Mouse (Mus musculus): ENCODE measurements around the gene Tfap4. TPM values are rescaled to one million over a fixed set of nuclear protein-coding genes. Genes with fewer than 3 reads are reported as not detected.

The Tfap4 gene
- 1 to 10 TPM; 3.1 to 3.4 TPM for total RNA-seq (2021)

DNA sequence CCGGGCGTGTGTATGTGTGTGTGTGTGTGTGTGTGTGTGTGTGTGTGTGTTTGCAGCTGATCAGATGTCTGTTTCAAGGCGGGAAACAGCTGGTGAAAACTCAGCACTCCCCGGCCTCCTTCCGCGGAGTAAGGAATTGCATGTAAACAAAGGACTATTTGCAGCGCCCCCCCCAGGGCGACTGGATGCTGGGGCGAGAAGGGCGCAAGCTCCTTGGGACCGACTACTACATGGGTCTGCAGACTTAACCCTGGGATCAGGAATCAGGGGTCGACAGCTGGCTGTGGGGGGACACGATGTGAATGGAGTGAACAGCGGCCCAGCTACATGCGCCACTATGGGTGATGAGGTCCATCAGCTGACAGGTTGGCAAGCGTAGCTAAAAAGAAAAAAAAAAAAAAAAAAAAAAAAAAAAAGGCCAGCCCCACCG is at the start of gene Tfap4:
Tfap4 (minus strand) TSS at position 140 of the 430 bp plus-strand sequence.
- peak; percentile 84 to 92 for DNase-seq (ENCODE audit: extremely low spot score in 1 of 2, low spot score in 2 of 2)
- intact Hi-C loops (cut with DNase I): no loop called here

DNA sequence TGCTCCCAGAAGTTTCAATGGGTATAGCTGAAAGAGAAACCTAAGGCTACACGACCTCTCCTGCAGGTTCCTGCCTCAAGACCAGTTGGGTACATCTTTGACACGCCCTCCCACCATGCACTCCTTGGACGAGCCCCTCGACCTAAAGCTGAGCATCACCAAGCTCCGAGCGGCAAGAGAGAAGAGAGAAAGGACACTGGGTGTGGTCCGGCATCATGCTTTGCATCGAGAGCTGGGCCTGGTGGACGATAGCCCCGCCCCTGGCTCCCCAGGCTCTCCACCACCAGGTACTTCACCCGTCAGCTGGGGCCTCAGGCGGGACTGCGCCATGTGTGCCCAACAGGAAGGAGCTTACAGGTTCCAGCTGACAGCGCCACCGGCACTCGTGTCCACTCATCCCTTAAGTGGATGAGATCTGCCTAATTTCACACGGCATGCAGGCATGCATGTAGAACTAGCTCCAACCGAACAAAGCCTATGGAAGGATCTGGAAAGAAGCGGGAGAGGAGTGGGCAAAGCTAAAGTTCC is 48.9 kb upstream of the Tfap4 start:
- no peak for DNase-seq (ENCODE audit: extremely low spot score in 1 of 2, low spot score in 2 of 2)
- intact Hi-C loops (cut with DNase I): loop anchor here (5.0 to 10.0 kb wide), 3 partner anchors 41 to 294 kb away; no protein-coding TSS in a partner anchor

DNA sequence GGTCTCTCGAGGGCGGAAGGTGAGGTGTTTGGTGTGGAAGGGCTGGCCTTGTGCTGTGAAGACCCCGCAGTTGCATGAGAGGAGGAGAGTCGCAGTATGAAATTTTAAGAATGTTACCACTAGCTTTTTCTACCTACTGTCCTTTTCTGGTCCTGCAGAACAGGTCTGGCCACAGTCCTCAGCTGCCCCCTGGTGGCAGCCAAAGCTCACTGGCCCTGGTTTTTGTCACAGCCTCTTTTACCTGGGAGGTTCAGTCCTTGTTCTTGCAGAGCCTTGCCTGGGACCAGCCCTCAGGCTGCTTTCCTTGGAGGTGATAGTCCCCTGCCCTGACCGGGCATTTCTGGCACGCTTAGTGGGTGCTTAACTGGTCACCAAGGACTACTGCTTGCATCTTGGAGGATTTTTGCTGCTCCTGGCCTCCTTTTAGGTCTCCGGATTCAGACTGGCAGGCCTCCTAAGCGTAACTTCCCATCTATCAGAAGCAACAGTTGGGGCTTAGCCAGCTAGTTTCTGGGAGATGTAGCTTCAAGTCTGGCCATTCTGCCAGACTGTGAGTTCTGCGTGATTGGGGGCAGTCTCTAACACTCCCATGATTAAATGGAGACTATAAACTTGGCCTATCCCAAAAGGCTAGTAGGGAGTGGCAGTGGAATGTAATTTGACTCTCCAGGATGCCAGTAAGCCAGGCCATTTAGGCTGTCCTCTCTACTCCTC is 48.3 kb upstream of the Tfap4 start:
- peak; percentile 73 to 82 for DNase-seq (ENCODE audit: extremely low spot score in 1 of 2, low spot score in 2 of 2)
- intact Hi-C loops (cut with DNase I): loop anchor here (5.0 to 10.0 kb wide), 3 partner anchors 41 to 293 kb away; no protein-coding TSS in a partner anchor

DNA sequence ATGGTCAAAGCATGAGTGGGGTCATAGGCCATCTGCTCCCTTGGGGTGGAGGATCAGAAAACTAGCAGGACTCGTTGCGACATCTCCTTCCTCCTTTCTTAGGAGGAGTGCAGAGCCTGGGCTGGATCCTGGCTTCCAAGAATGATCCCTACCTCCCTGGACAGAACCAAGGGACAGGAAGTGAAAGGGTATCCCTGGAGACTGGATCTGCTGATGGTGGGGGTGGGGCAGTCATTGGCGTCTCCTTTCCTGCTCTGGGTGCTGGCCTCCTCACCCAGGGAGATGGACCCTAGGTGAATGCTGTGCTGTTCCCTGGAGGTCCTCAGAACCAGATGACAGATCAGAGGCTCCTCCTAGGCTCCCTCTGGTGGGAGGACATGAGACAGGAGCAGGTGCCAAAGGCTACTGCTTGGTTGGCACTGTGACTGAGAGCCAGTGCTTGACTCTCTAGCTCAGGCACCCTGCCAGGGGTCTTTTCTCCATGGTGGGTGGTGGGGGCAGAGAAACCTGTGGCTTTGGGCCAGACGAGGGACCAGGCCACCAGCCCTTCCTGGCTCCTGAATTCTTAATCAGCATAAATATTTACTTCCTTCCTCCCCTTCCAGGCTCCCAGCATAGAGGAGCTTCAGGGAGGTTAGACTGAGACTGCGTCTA is 46.9 kb upstream of the Tfap4 start:
- intact Hi-C loops (cut with DNase I): loop anchor here (5.0 to 10.0 kb wide), 3 partner anchors 39 to 292 kb away; no protein-coding TSS in a partner anchor
- DNase-seq (ENCODE audit: extremely low spot score in 1 of 2, low spot score in 2 of 2): peak in 1 of 2 experiments; percentile 77

DNA sequence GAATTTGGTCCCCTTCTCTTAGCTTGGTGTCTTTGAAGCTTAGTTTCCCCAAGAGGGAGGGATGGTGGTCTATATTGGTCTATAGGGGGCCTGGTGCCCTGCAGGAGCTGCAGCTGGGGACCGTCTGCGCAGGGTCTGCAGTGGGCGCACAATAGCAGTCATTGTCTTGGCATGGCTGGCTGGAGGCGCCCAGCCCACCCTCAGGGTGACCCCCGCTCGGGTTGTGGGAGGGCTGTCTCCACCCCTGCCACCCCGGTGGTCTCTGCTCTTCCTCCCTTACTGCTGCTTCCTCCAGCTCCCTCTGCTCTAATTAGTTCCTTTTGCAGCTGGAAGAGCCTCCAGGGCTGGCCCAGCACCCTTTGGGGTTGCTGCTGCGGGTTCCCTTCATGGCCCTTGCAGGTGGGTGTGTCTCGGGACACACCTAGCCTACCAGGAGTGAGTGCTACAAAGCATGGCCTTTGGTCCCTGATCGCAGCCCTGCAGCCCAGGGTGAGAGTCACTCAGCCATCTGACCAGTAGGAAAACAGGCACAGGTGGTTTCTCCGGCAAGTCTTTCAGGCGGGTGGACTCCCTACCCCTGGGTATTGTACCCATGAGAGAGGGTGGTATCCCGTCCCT is 46.0 kb upstream of the Tfap4 start:
- intact Hi-C loops (cut with DNase I): loop anchor here (5.0 to 10.0 kb wide), 3 partner anchors 38 to 291 kb away; no protein-coding TSS in a partner anchor
- DNase-seq (ENCODE audit: extremely low spot score in 1 of 2, low spot score in 2 of 2): peak in 1 of 2 experiments; percentile 34

DNA sequence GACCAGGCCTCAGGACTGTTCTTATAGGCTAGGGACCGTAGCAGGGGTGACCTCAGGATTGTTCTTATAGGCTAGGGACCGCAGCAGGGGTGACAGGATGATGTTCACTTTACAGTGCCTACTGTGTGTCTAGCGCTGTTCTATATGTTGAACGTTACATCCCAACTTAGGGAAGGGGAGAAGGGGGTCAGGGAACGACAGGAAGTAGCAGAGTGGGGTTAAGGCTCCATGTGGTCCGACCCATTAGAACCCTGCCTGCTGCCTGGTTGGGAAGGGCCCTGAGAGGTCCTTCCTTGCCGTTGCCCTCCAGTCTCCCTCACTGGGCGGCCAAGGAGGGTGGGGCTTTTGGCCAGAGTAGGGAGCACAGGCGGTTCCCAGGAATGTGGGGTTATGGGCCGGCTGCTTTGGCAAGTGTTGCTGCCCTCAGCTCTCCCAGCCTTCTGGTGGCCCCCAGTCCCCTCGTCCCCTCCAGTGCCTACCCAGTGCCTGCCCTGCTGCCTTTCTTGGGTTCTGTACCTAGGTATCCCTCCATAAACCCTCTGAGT is 44.7 kb upstream of the Tfap4 start:
- intact Hi-C loops (cut with DNase I): loop anchor here (10.0 kb wide), 1 partner anchor 290 kb away; no protein-coding TSS in a partner anchor
- peak in 1 of 2 experiments; percentile 36 for DNase-seq (ENCODE audit: extremely low spot score in 1 of 2, low spot score in 2 of 2)

DNA sequence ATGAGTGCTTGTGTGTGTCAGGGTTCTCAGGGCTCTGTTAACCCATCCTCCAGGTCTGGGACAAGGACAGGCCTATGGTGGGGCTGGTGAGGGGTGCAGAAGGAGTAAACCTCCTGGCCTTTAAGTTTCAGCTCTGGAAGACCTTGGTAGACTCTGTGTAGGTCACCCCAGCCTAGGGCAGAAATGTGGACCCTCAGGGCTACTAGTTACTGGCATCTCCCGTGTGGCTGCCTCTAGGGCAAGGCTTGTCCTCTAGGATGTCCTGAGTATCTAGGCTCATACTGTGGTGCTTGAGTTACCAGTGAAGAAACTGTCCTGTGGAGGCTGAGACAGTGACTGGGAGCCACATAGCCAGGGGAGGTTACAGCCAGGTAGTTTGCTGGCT is 43.8 kb upstream of the Tfap4 start:
- intact Hi-C loops (cut with DNase I): loop anchor here (10.0 kb wide), 1 partner anchor 289 kb away; no protein-coding TSS in a partner anchor
- no peak for DNase-seq (ENCODE audit: extremely low spot score in 1 of 2, low spot score in 2 of 2)

DNA sequence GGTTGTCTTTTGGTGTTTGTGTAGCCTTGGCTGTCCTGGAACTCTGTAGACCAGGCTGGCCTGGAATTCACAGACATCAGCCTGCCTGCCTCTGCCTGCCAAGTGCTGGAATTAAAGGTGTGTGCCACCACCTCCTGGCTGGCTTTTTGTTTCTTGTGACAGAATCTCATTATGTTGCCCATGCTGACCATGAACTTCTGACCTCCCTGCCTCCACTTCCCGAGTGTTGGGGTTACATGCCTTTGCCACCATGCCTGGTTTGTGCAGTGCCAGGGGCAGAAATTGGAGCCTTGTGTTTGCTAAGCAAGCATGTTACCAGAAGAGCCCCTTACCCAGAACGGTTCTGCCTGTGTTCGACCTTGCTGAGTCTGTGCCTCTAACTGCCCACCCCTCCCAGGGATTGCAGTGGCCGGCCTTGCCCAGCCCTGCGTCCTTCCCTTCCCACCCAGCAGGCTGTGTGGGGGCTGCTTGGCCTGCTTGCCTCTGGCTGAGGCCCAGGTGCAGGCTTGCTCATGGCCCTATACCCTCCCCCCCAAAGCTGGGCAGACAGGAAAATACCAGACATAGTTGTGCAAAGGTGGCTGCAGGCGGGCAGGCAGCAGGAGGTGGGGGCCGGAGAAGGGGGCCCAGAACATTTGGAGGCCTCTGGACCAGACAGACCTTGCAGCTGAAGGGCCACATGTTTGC is 43.3 kb upstream of the Tfap4 start:
- peak in 1 of 2 experiments; percentile 37 for DNase-seq (ENCODE audit: extremely low spot score in 1 of 2, low spot score in 2 of 2)
- intact Hi-C loops (cut with DNase I): loop anchor here (10.0 kb wide), 1 partner anchor 288 kb away; no protein-coding TSS in a partner anchor

DNA sequence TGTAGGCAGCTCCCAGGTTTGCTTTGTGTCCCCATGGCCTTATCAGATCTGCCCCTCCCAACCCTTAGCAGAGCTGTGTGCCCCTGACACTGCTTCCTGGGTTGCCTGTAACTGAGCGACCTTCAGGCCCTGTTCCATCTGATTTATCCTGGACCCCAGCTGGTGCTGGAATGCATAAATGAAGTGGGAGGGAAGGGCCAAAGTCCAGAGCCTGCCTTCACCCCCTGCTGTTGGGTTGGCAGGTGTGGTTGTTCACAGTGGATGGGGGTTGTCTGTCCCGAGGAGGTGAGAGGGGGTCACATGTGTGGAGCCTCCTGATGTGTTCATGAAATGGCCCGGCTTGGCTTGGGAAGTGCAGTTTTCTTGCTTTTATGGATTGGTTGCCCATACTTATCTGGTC is 42.5 kb upstream of the Tfap4 start:
- intact Hi-C loops (cut with DNase I): loop anchor here (10.0 kb wide), 1 partner anchor 287 kb away; no protein-coding TSS in a partner anchor
- DNase-seq (ENCODE audit: extremely low spot score in 1 of 2, low spot score in 2 of 2): peak in 1 of 2 experiments; percentile 43

DNA sequence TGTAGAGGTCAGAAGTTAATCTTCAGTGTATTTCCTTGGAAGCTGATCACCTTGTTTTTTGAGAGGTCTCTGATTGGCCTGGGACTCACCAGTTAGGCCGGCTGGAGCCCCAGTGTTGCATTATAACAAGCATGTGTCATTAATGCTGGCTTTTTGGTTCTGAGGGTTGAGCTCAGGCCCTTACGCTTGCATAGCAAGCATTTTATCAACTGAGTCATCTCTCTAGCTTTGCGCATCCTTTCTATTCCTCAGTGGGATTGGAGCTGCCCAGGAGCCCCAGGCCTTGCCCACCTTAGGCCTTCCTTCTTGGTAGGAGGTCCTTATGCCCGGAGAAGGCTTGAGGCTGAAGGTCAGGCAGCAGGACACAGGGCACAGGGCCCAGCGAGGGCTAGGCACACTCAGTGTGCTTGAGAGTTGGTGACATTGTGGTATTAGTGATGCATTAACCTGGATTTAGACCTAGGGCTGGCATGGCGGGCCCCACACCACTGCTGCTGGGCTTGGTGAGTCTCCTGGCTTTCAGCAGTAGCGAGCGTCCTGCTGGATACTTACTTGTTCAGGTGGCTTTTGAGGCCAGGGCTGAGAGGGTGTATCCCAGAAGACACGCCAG is 41.2 kb upstream of the Tfap4 start:
- peak in 1 of 2 experiments; percentile 12 for DNase-seq (ENCODE audit: extremely low spot score in 1 of 2, low spot score in 2 of 2)
- intact Hi-C loops (cut with DNase I): loop anchor here (10.0 kb wide), 1 partner anchor 286 kb away; no protein-coding TSS in a partner anchor

DNA sequence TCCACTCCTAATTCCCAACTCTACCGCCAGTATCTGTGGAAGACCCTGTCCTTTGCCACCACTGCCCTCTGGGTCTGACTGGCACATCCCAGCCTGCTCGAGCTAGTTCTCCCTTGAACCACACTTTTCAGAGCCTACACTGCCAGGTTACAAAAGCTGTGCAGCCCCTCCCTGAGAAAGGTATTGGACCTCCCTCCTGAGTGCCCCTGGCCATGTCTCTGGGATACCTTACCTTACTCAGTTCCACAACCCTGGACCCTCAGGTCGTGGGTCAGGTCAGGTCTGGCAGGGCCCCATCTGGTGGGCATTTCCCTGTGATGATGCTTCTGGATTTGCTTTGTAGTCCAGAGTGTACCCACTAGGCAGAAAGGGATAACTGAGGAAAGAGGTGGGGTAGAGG is 40.0 kb upstream of the Tfap4 start:
- intact Hi-C loops (cut with DNase I): loop anchor here (10.0 kb wide), 1 partner anchor 285 kb away; no protein-coding TSS in a partner anchor

DNA sequence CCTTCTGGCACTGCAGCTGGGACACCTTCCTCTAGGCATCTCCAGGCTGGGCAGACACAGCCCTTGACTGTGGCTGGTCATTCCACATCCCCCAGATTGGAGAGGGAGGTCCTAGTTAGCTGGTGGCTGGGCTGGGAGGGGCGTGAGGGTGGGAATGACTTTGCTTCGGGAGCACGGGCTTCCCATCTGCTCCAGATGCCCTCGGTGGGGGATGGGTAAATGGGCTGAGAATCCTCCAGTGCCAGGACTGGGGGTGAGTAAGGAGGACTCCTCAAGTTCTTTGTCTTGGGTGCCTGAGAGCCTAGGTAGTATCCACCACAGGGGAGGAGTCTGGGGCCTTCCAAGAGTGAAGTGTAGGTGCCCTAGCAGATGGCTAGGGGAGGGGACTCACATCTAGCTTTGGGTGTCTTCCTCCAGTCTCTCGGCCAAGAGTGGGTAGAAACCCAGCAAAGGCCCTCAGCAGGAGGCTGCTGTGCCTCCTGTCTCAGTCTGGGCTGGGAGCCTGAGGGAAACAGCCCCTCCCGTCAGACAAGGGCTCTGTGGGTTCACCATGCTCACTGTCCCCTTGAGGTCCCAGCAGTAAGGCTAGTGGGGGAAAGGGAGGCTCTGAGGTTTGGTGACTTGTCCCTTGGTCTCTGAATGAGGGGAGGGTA is 39.4 kb upstream of the Tfap4 start:
- no peak for DNase-seq (ENCODE audit: extremely low spot score in 1 of 2, low spot score in 2 of 2)
- intact Hi-C loops (cut with DNase I): no loop called here

More for the DNA sequence above, 40.0 kb upstream of the Tfap4 start:
- peak in 1 of 2 experiments; percentile 16 for DNase-seq (ENCODE audit: extremely low spot score in 1 of 2, low spot score in 2 of 2)

DNA sequence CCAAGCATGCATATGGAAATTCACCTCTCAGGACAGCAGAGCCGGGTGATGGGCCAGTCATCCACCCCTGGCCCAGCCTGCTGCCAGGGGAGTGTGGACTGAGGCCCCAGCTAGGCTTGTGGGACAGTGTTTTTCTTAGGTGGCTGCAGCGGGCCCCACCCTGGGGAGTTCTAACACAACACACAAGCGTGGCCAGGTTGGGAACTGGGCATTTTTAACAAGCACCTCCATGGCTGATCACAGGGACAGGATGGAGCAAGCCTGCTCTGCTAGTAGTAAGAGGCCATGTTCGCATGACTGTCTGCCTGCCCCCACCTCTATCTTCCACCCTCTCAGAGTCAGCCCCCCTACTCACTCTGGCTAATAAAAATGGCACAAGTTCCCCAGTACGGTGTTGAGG is 38.4 kb upstream of the Tfap4 start:
- intact Hi-C loops (cut with DNase I): no loop called here
- DNase-seq (ENCODE audit: extremely low spot score in 1 of 2, low spot score in 2 of 2): no peak

DNA sequence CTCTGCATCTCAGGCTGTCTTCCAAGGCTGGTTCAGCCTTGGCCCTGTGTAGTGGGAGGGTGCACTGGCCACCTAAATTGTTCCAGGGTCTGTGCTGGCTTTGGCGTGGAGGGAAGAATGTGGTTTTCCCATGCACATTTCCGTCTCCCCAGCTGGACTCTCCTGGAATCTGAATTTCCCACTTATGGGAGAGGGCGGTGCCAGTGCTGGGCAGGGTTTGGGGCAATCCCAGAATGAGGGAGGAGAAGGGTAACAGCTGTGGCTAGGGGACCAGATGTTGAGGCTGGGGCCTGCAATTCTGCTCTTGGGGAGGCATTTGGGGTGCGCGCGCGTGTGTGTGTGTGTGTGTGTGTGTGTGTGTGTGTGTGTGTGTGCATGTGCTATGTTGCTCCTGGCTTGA is 37.6 kb upstream of the Tfap4 start:
- intact Hi-C loops (cut with DNase I): no loop called here
- peak in 1 of 2 experiments; percentile 22 for DNase-seq (ENCODE audit: extremely low spot score in 1 of 2, low spot score in 2 of 2)

DNA sequence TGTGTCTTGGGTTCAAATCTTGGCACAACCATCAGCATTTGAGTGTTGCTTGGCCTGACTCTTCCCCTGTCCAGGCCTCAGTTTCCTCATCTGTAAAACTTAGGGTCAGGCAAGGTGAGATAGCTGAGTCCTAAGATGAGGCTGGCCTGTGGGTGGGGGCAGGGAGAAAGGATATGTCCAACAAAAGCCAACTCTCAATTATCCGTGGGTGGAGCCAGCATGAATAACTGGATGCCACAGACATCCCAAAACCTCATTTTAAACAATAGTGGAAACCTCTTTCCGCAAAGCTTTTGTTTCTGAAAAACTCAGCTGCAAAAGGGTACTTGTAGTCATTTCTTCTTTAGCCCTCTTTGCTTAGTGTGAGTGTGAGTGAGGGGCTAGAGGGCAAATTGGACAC is 37.2 kb upstream of the Tfap4 start:
- intact Hi-C loops (cut with DNase I): no loop called here
- DNase-seq (ENCODE audit: extremely low spot score in 1 of 2, low spot score in 2 of 2): no peak

DNA sequence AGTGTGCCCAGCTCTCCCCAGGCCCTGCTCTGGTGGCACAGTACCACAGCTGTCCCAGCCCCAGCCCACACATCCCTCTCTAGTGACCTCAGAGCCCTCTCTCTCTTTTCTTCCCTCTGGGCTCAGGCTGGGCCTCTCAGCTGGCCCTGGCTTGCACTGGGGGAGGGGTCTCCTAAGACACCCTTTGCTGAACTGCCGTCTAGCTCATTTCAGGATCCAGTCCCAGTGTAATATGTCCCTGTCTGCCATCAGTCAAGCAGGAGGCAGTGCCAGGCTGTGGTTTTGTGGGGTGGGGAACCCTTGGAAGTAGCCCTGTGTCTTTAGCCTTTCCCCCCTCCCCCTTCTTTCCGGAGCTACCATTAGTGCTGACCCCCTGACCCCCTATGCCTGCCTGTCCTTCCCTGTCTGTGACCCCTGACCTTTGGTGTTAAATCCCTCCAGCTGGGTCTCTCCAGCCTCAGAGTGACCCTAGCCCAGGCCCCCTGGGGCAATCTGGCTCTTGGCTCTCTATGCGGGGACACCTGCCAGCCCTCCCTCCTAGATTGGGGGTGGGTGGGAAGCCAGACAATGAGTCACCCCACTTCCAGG is 36.6 kb upstream of the Tfap4 start:
- DNase-seq (ENCODE audit: extremely low spot score in 1 of 2, low spot score in 2 of 2): peak in 1 of 2 experiments; percentile 44
- intact Hi-C loops (cut with DNase I): no loop called here

DNA sequence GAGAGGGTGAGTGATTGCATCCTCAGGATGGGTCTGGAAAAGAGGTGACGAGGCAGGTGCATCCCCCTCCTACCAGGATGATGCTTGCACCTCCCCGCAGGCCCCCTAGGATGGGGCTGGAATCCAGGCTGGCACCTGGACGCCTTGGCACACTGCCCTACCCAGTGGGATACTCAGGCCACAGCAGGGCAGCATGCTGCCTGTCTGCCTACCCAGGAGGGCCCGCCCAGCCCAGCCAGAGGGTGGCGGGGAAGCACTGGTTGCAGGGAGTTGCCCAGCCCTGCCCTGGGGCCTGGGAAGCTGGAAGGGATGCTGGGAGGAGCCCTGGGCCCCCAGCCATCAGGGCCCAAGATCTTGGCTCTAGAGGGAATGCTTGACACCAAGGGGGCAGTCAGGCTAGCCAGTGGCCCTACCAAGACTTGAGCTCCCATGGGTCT is 35.9 kb upstream of the Tfap4 start:
- peak in 1 of 2 experiments; percentile 78 for DNase-seq (ENCODE audit: extremely low spot score in 1 of 2, low spot score in 2 of 2)
- intact Hi-C loops (cut with DNase I): no loop called here
